Mouse (Mus musculus): ENCODE data around the gene Ikzf2. TPM values are rescaled to one million over a fixed set of nuclear protein-coding genes. Genes with fewer than 3 reads are reported as not detected.

The Ikzf2 gene
- polyA plus RNA-seq, 1 experiment from 2014 or later: 3.8 TPM

Other genes starting within 250 kb of the Ikzf2 start
- gene Spag16, start 139.7 kb upstream of the Ikzf2 start, polyA plus RNA-seq (2015; fragmentation: Nextera tagmentation; extraction: Ambion mirVana): 2.4 and 2.5 TPM in 2 replicates

All from midbrain, embryonic 16.5 days (tissue).